In genomic region chr6:100341305-100342290, GRCm38 (mm10) we compare ENCODE assay signal across 13 mouse cellular contexts. TPM values are rescaled to one million over a fixed set of nuclear protein-coding genes. Genes with fewer than 3 reads are reported as not detected.
DNase-seq lines count a peak whose midpoint lies in the region; ATAC-seq lines count a peak whose summit lies in the region.
"Had no signal": no experiment of that assay in that cellular context is flagged by ENCODE, and none has a peak within 500 bp of the region (broad histone marks: within the 10 kb centered on the region; RNA-seq: fewer than 3 reads in every experiment).

No protein-coding gene starts in this region.

- no peak overlapping the region for H3K9ac ChIP-seq in forebrain, embryonic 15.5 days (replicated peaks)
- H3K9ac ChIP-seq in hindbrain, embryonic 12.5 days, result no peak overlapping the region
- H3K9ac ChIP-seq: liver, embryonic 14.5 days had no signal

- peaks cover 11% of the 10 kb centered on the region for H3K4me1 ChIP-seq in forebrain, embryonic 15.5 days
- peaks cover 5% of the 10 kb centered on the region for H3K4me1 ChIP-seq in hindbrain, embryonic 12.5 days

- H3K4me3 ChIP-seq in forebrain, embryonic 15.5 days, result no peak overlapping the region
- H3K4me3 ChIP-seq in hindbrain, embryonic 12.5 days, result no peak overlapping the region

- H3K9me3 ChIP-seq in forebrain, embryonic 15.5 days, result no peaks in the 10 kb centered on the region
- H3K9me3 ChIP-seq in hindbrain, embryonic 12.5 days (replicated peaks), result no peaks in the 10 kb centered on the region

- peak; percentile 44 for ATAC-seq in frontal cortex, adult (ENCODE audit: low TSS enrichment)
- peak; percentile 80 for ATAC-seq in forebrain, embryonic 15.5 days (replicated peaks)
- no peak for ATAC-seq in cerebellum, adult (ENCODE audit: insufficient number of reproducible peaks, low FRiP score, low TSS enrichment)
- no peak for ATAC-seq in hindbrain, embryonic 12.5 days (ENCODE audit: low FRiP score)

- peak overlapping the region; percentile 63 for H3K27ac ChIP-seq in forebrain, embryonic 15.5 days (replicated peaks)
- H3K27ac ChIP-seq in hindbrain, embryonic 12.5 days, result no peak overlapping the region
- H3K27ac ChIP-seq: liver, embryonic 14.5 days had no signal

- no peak overlapping the region for H3K4me2 ChIP-seq in forebrain, embryonic 15.5 days (replicated peaks)
- no peak overlapping the region for H3K4me2 ChIP-seq in hindbrain, embryonic 12.5 days (replicated peaks)

- no peaks in the 10 kb centered on the region for H3K36me3 ChIP-seq in forebrain, embryonic 15.5 days
- H3K36me3 ChIP-seq in hindbrain, embryonic 12.5 days, result no peaks in the 10 kb centered on the region

- peaks cover 3% of the 10 kb centered on the region; the same call in 1 of the 2 replicates for H3K27me3 ChIP-seq in forebrain, embryonic 15.5 days
- peaks cover 12% of the 10 kb centered on the region for H3K27me3 ChIP-seq in hindbrain, embryonic 12.5 days

- WGBS in forebrain, embryonic 15.5 days, result 22% methylated on average over 13 of the region's 13 CpGs
- 61% methylated on average over 13 of the region's 13 CpGs for WGBS in hindbrain, embryonic 12.5 days

- no peak for DNase-seq in frontal cortex, postnatal 14 days (ENCODE audit: low spot score in 2 of 2)
- peak; percentile 21 for DNase-seq in right cerebral cortex, postnatal 4 days
- no peak for DNase-seq in right cerebral cortex, postnatal 36 days (ENCODE audit: low spot score in 2 of 2)
- no peak for DNase-seq in kidney, postnatal 10 days
- DNase-seq: cerebellum, adult 2 months; gastrocnemius, postnatal 14 days; kidney, adult 18-20 months; thymus, postnatal 14 days had no signal

RNA-seq across cellular contexts. Expression of gene Rybp, which starts 54.3 kb away (rescaled TPM):
- 26.8 and 27.4 TPM in 2 replicates for polyA plus RNA-seq in forebrain, embryonic 15.5 days (2015; fragmentation: Nextera tagmentation; extraction: Ambion mirVana)
- 18.4 and 21.0 TPM in 2 replicates for polyA plus RNA-seq in hindbrain, embryonic 12.5 days (2016; fragmentation: Nextera tagmentation; extraction: Ambion mirVana)

Comparison
In these comparisons a context has a peak if more than half of its experiments do, and no peak if none do; other contexts are left out.
1. ATAC-seq: peak in frontal cortex, adult (single experiment) and forebrain, embryonic 15.5 days (single experiment); none in cerebellum, adult (single experiment) and hindbrain, embryonic 12.5 days (single experiment).